Mouse (Mus musculus): ENCODE measurements around the gene Rdh12. TPM values are rescaled to one million over a fixed set of nuclear protein-coding genes. Genes with fewer than 3 reads are reported as not detected.
A peak's percentile ranks its signal among the peaks of the same experiment; 100 is the strongest.

Rdh12 gene
- total RNA-seq, 2 experiments from 2014 or later: 0.30 to 0.77 TPM

GRCm38 (mm10) chr12:79253294-79254053, 44.8 kb downstream of the Rdh12 start:
- no peak for DNase-seq

DNA sequence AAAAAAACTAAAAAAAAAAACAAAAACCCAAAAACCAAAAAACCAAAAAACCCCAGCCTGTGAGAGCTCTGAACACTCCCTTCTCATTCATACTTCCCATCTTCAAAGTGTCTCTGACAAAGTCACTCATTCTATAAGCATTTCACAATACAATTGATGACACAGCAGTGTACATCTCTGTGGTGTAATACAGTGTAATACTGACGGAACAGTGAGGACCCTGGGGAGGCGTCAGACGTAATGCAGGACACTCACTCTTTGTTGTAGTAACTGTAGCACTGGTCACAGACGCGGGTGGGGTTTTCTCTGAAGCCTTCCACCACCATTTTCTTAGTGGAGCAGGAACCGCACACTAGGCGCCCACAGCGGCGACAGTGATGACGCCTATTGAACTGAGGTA, 46.3 kb downstream of the Rdh12 start:
- DNase-seq: no peak

- DNase-seq: no peak
Observed at GRCm38 (mm10) chr12:79260154-79260553, 51.4 kb downstream of the Rdh12 start.

- peak in 1 of 2 experiments; percentile 41 for DNase-seq
Observed at GRCm38 (mm10) chr12:79261035-79261434, 52.3 kb downstream of the Rdh12 start.

Other genes starting within 250 kb of the Rdh12 start
- gene Tmem229b, start 201.3 kb upstream of the Rdh12 start, total RNA-seq (2021): 1 to 10 TPM; 3.6 to 4.3 TPM
- 1 to 10 TPM; 1.2 to 2.5 TPM for gene Plekhh1, start 179.8 kb upstream of the Rdh12 start, total RNA-seq (2021)
- gene Pigh, start 119.3 kb upstream of the Rdh12 start, total RNA-seq (2021): 1 to 10 TPM; 2.9 to 3.0 TPM
- gene Arg2, start 78.1 kb upstream of the Rdh12 start, total RNA-seq (2021): not detected
- gene Vti1b, start 36.2 kb upstream of the Rdh12 start, total RNA-seq (2021): 100 to 1,000 TPM; 108 to 115 TPM
- gene Rdh11, start 16.6 kb upstream of the Rdh12 start, total RNA-seq (2021): 1 to 10 TPM; 2.6 to 3.7 TPM
- gene Zfyve26, start 87.4 kb downstream of the Rdh12 start, total RNA-seq (2021): 10 to 100 TPM; 13.5 to 14.3 TPM
- under 1 TPM; 0.62 to 0.64 TPM for gene Rad51b, start 88.4 kb downstream of the Rdh12 start, total RNA-seq (2021)

All from heart, adult 18-20 months (tissue).